Mouse (Mus musculus): ENCODE data around the gene Rnase9.

DNA sequence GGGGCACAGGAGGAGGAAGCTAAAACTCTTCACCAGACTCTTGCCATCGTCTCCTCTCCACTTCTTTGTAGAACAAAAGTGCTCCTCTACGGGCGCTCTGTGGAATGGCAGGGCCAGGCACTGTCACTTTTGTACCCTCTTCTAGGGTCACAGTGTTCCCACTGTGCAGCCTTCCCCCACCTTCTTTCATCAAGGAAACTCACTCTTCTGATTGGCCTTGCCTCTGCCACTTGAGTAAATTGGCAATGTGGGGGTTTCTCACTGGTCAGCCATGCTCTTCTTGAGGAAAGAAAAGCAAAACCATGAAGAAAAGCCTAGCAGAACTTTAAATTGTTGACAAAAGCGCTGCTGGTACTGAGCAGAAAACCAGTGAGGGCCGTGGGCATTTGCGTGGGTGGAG is at the start of gene Rnase9:
- TF ChIP-seq CTCF (IDR thresholded peaks at IDR 0.05; ENCODE audit: low read depth, low read length) (no peak), POLR2A (IDR thresholded peaks at IDR 0.05; ENCODE audit: extremely low read depth, insufficient read depth, low read length) (no peak)
